Mouse (Mus musculus): Measurements from ENCODE around the gene Olfr370.
"Not testable (repeated sequence)": the region's sequence is repeated elsewhere in the genome, so short reads cannot be mapped to it uniquely, and the experiment has no call there.

GRCm38 (mm10) chr8:83571001-83571340 lies 35.4 kb downstream of the Olfr370 start:
- not testable (repeated sequence) for TF ChIP-seq CTCF (IDR thresholded peaks at IDR 0.05; ENCODE audit: borderline replicate concordance, insufficient read depth, low read depth, low read length); POLR2A (IDR thresholded peaks at IDR 0.05; ENCODE audit: borderline replicate concordance, insufficient read depth, low read length)
